Mouse (Mus musculus) hindbrain, embryonic 11.5 days (tissue): Measurements from ENCODE around the gene B3gntl1. TPM values are rescaled to one million over a fixed set of nuclear protein-coding genes. Genes with fewer than 3 reads are reported as not detected.

Source experiments
- ATAC-seq: fragments of 200-750 bp; cut with Nextera tagmentation; 2 replicates; pipeline ENCODE4 v1.8.0; 2017; ENCODE audit warnings: mild to moderate bottlenecking, moderate TSS enrichment, moderate library complexity; ENCODE audit not compliant: low FRiP score
- DNase-seq: peaks from one replicate; pipeline ENCODE4 v3.0.0-alpha.2; 2015; ENCODE audit warnings: low spot score
- H3K27ac ChIP-seq: fragments of 300-500 bp; sonication (generic); 2 replicates; pipeline ENCODE4 v1.5.1; 2014; ENCODE audit warnings: mild to moderate bottlenecking, low read depth, low read length
- H3K27me3 ChIP-seq: fragments of 300-500 bp; sonication (generic); 2 replicates; pipeline ENCODE4 v1.6.1; 2014; ENCODE audit warnings: mild to moderate bottlenecking, low read length, moderate library complexity, mixed read lengths; ENCODE audit not compliant: control insufficient read depth, insufficient read depth
- H3K36me3 ChIP-seq: fragments of 300-500 bp; sonication (generic); 2 replicates; pipeline ENCODE4 v1.6.1; 2014; ENCODE audit warnings: mild to moderate bottlenecking, low read length, moderate library complexity, mixed read lengths; ENCODE audit not compliant: control insufficient read depth, insufficient read depth
- H3K4me1 ChIP-seq: fragments of 300-500 bp; sonication (generic); replicated peaks from 2 replicates; pipeline ENCODE4 v1.6.1; 2014; ENCODE audit warnings: low read length, mixed read lengths; ENCODE audit not compliant: control insufficient read depth, insufficient read depth
- H3K4me2 ChIP-seq: fragments of 300-500 bp; sonication (generic); replicated peaks from 2 replicates; pipeline ENCODE4 v1.6.1; 2014; ENCODE audit warnings: mild to moderate bottlenecking, low read depth, low read length
- H3K4me3 ChIP-seq: fragments of 300-500 bp; sonication (generic); 2 replicates; pipeline ENCODE4 v1.5.1; 2014; ENCODE audit warnings: low read depth, low read length
- H3K9ac ChIP-seq: fragments of 300-500 bp; sonication (generic); 2 replicates; pipeline ENCODE4 v1.6.1; 2014; ENCODE audit warnings: low read depth, low read length
- H3K9me3 ChIP-seq: fragments of 300-500 bp; sonication (generic); 2 replicates; pipeline ENCODE4 v1.6.1; 2016; ENCODE audit warnings: low read length; ENCODE audit not compliant: control insufficient read depth
- WGBS: fragments of 180-500 bp; shearing (Covaris S2); extraction: QIAGEN DNeasy Blood & Tissue Kit; methylation state at CpG from one replicate; pipeline ENCODE4 v1.1.7; 2014; 5-methylcytosine and 5-hydroxymethylcytosine counted together
- polyA plus RNA-seq: library from polyadenylated mRNA; unstranded; fragments of >200 nt; fragmentation: Nextera tagmentation; extraction: Ambion mirVana; gene quantifications from 2 replicates; pipeline ENCODE4 v1.2.1, GENCODE M21; 2014

The B3gntl1 gene
- polyA plus RNA-seq, 1 experiment from 2014 or later: 4.1 TPM

GRCm38 (mm10) chr11:121655166-121655806 is 17.7 kb downstream of the B3gntl1 start:
- no peak overlapping the region for H3K27ac ChIP-seq
- no peak overlapping the region for H3K4me3 ChIP-seq
- H3K9me3 ChIP-seq: no peaks in the 10 kb centered on the region
- H3K9ac ChIP-seq: no peak overlapping the region
- DNase-seq: no peak
- no peaks in the 10 kb centered on the region for H3K36me3 ChIP-seq
- H3K4me2 ChIP-seq: no peak overlapping the region
- H3K4me1 ChIP-seq: no peaks in the 10 kb centered on the region
- 87% methylated on average over 6 of the region's 6 CpGs for WGBS
- no peaks in the 10 kb centered on the region for H3K27me3 ChIP-seq
- ATAC-seq: no peak

GRCm38 (mm10) chr11:121654406-121654945 is 18.5 kb downstream of the B3gntl1 start:
- no peaks in the 10 kb centered on the region for H3K27me3 ChIP-seq
- H3K4me1 ChIP-seq: no peaks in the 10 kb centered on the region
- no peak overlapping the region for H3K4me3 ChIP-seq
- H3K9me3 ChIP-seq: no peaks in the 10 kb centered on the region
- no peak overlapping the region for H3K4me2 ChIP-seq
- DNase-seq (no peak), ATAC-seq (no peak)
- no peak overlapping the region for H3K27ac ChIP-seq
- no peak overlapping the region for H3K9ac ChIP-seq
- WGBS: 88% methylated on average over 9 of the region's 9 CpGs
- no peaks in the 10 kb centered on the region for H3K36me3 ChIP-seq

GRCm38 (mm10) chr11:121653631-121654030 is 19.3 kb downstream of the B3gntl1 start:
- H3K27me3 ChIP-seq: no peaks in the 10 kb centered on the region
- H3K36me3 ChIP-seq: no peaks in the 10 kb centered on the region
- 74% methylated on average over 4 of the region's 4 CpGs for WGBS
- no peaks in the 10 kb centered on the region for H3K4me1 ChIP-seq
- ATAC-seq: no peak
- H3K4me2 ChIP-seq: no peak overlapping the region
- no peak overlapping the region for H3K4me3 ChIP-seq
- H3K9me3 ChIP-seq: no peaks in the 10 kb centered on the region
- H3K27ac ChIP-seq: no peak overlapping the region
- H3K9ac ChIP-seq: no peak overlapping the region
- DNase-seq: no peak

- Histone ChIP-seq H3K4me3 (no peak overlapping the region), H3K9me3 (no peaks in the 10 kb centered on the region), H3K27ac (no peak overlapping the region), H3K27me3 (no peaks in the 10 kb centered on the region), H3K9ac (no peak overlapping the region), H3K4me1 (no peaks in the 10 kb centered on the region), H3K4me2 (no peak overlapping the region), H3K36me3 (no peaks in the 10 kb centered on the region)
- 62% methylated on average over 10 of the region's 10 CpGs for WGBS
- ATAC-seq (no peak), DNase-seq (peak; percentile 75)
These were observed 20.2 kb downstream of the B3gntl1 start for GRCm38 (mm10) chr11:121652547-121653305.

GRCm38 (mm10) chr11:121651983-121652382 is 21.0 kb downstream of the B3gntl1 start:
- no peak overlapping the region for H3K27ac ChIP-seq
- WGBS: 92% methylated on average over 5 of the region's 5 CpGs
- no peak overlapping the region for H3K4me2 ChIP-seq
- no peaks in the 10 kb centered on the region for H3K36me3 ChIP-seq
- DNase-seq (no peak), ATAC-seq (no peak)
- H3K9ac ChIP-seq: no peak overlapping the region
- no peaks in the 10 kb centered on the region for H3K27me3 ChIP-seq
- no peaks in the 10 kb centered on the region for H3K4me1 ChIP-seq
- no peaks in the 10 kb centered on the region for H3K9me3 ChIP-seq
- H3K4me3 ChIP-seq: no peak overlapping the region

- Histone ChIP-seq H3K9me3 (no peaks in the 10 kb centered on the region), H3K36me3 (no peaks in the 10 kb centered on the region), H3K4me1 (no peaks in the 10 kb centered on the region), H3K9ac (no peak overlapping the region), H3K4me2 (no peak overlapping the region), H3K27ac (no peak overlapping the region), H3K4me3 (no peak overlapping the region), H3K27me3 (no peaks in the 10 kb centered on the region)
- no peak for DNase-seq
- ATAC-seq: no peak
- 94% methylated on average over 9 of the region's 9 CpGs for WGBS
These were observed 21.4 kb downstream of the B3gntl1 start for GRCm38 (mm10) chr11:121651556-121651955.

- Histone ChIP-seq H3K27ac (no peak overlapping the region), H3K4me1 (no peaks in the 10 kb centered on the region), H3K9ac (no peak overlapping the region), H3K9me3 (no peaks in the 10 kb centered on the region), H3K4me3 (no peak overlapping the region), H3K36me3 (no peaks in the 10 kb centered on the region), H3K4me2 (no peak overlapping the region), H3K27me3 (no peaks in the 10 kb centered on the region)
- no peak for DNase-seq
- no peak for ATAC-seq
- WGBS: 88% methylated on average over 11 of the region's 11 CpGs
These were observed 22.3 kb downstream of the B3gntl1 start for GRCm38 (mm10) chr11:121650668-121651067.

- no peak overlapping the region for H3K4me3 ChIP-seq
- no peak overlapping the region for H3K4me2 ChIP-seq
- H3K9ac ChIP-seq: no peak overlapping the region
- no peaks in the 10 kb centered on the region for H3K9me3 ChIP-seq
- DNase-seq (no peak), ATAC-seq (no peak)
- WGBS: 85% methylated on average over 10 of the region's 10 CpGs
- H3K4me1 ChIP-seq: no peaks in the 10 kb centered on the region
- H3K27me3 ChIP-seq: no peaks in the 10 kb centered on the region
- H3K27ac ChIP-seq: no peak overlapping the region
- no peaks in the 10 kb centered on the region for H3K36me3 ChIP-seq
These were observed 23.1 kb downstream of the B3gntl1 start for GRCm38 (mm10) chr11:121649900-121650299.

- DNase-seq (no peak), ATAC-seq (no peak)
- Histone ChIP-seq H3K9ac (no peak overlapping the region), H3K4me2 (no peak overlapping the region), H3K27me3 (no peaks in the 10 kb centered on the region), H3K4me1 (no peaks in the 10 kb centered on the region), H3K9me3 (no peaks in the 10 kb centered on the region), H3K4me3 (no peak overlapping the region), H3K27ac (no peak overlapping the region), H3K36me3 (no peaks in the 10 kb centered on the region)
- WGBS: 94% methylated on average over 5 of the region's 5 CpGs
These were observed 24.8 kb downstream of the B3gntl1 start for GRCm38 (mm10) chr11:121648166-121648565.
